In genomic region chr3:22078529-22078928, GRCm38 (mm10) we compare ENCODE assay signal across 8 mouse cellular contexts. TPM values are rescaled to one million over a fixed set of nuclear protein-coding genes. Genes with fewer than 3 reads are reported as not detected.
DNase-seq lines count a peak whose midpoint lies in the region; ATAC-seq and TF ChIP-seq lines count a peak whose summit lies in the region.

No protein-coding gene starts in this region.

- H3K4me3 ChIP-seq in gastrocnemius, adult 2 months, result peak overlapping the region; percentile 97
- peak overlapping the region; percentile 32 for H3K4me3 ChIP-seq in thymus, adult 2 months (ENCODE audit: control insufficient read depth, insufficient read depth, low read length)
- H3K4me3 ChIP-seq in liver, embryonic 13.5 days (replicated peaks), result peak overlapping the region; percentile 90

- H3K27ac ChIP-seq in gastrocnemius, adult 2 months, result peak overlapping the region; percentile 94
- no peak overlapping the region for H3K27ac ChIP-seq in thymus, adult 2 months (ENCODE audit: control insufficient read depth, insufficient read depth, low read length)
- peak overlapping the region; percentile 91; the same call in 1 of the 2 replicates for H3K27ac ChIP-seq in liver, embryonic 13.5 days

- 45% methylated on average over 3 of the region's 3 CpGs for WGBS in thymus, adult 2 months
- 44% methylated on average over 3 of the region's 3 CpGs for WGBS in liver, embryonic 13.5 days (ENCODE audit: insufficient replicate concordance)

- peak overlapping the region; percentile 92 for H3K9ac ChIP-seq in liver, embryonic 13.5 days

- H3K36me3 ChIP-seq in thymus, adult 2 months (ENCODE audit: control insufficient read depth, insufficient read depth, low read length), result no peaks in the 10 kb centered on the region
- H3K36me3 ChIP-seq in liver, embryonic 13.5 days, result no peaks in the 10 kb centered on the region; the same call in 1 of the 2 replicates

- H3K27me3 ChIP-seq in thymus, adult 2 months (ENCODE audit: control insufficient read depth, insufficient read depth, low read length), result no peaks in the 10 kb centered on the region
- no peaks in the 10 kb centered on the region for H3K27me3 ChIP-seq in liver, embryonic 13.5 days

- DNase-seq in gastrocnemius, adult 2 months, result no peak
- DNase-seq in gastrocnemius, postnatal 14 days, result no peak
- no peak for DNase-seq in thymus, adult 2 months
- no peak for DNase-seq in thymus, adult 18-20 months
- no peak for DNase-seq in liver, embryonic 13.5 days
- no peak for DNase-seq in cerebellum, adult 9-10 months
- DNase-seq in gastrocnemius, postnatal 10 days, result no peak
- DNase-seq in cerebellum, postnatal 36 days, result no peak

- ATAC-seq in liver, embryonic 13.5 days (ENCODE audit: low read depth), result no peak

- no peaks in the 10 kb centered on the region for H3K9me3 ChIP-seq in liver, embryonic 13.5 days (replicated peaks)

- H3K4me2 ChIP-seq in liver, embryonic 13.5 days, result peak overlapping the region; percentile 88

- intact Hi-C loops in gastrocnemius, adult 2 months (cut with DNase I), result loop anchor here (2.0 to 10.0 kb wide), 6 partner anchors 110 to 1421 kb away; no protein-coding TSS in a partner anchor
- intact Hi-C loops in gastrocnemius, postnatal 14 days (cut with DNase I; ENCODE audit: low total_unique reads), result no loop called here

- no peak for TF ChIP-seq POLR2A in thymus, adult 2 months (IDR thresholded peaks at IDR 0.05; ENCODE audit: control insufficient read depth, extremely low read depth, insufficient read depth, low read length, poor library complexity)

- no peak for TF ChIP-seq CTCF in gastrocnemius, adult 2 months (IDR thresholded peaks at IDR 0.05)
- TF ChIP-seq CTCF in thymus, adult 2 months (IDR thresholded peaks at IDR 0.05; ENCODE audit: borderline replicate concordance, control insufficient read depth, extremely low read depth, insufficient read depth, low read length, poor library complexity), result no peak

- H3K4me1 ChIP-seq in thymus, adult 2 months (replicated peaks; ENCODE audit: control insufficient read depth, insufficient read depth, low read length), result peaks cover 32% of the 10 kb centered on the region
- H3K4me1 ChIP-seq in liver, embryonic 13.5 days (replicated peaks), result peaks cover 69% of the 10 kb centered on the region

RNA-seq across cellular contexts. Expression of gene Tbl1xr1, which starts 2.1 kb away (rescaled TPM):
- 10 to 100 TPM; 53.6 to 66.5 TPM for total RNA-seq in gastrocnemius, adult 2 months (2021)
- 10 to 100 TPM; 49.8 to 65.4 TPM for total RNA-seq in gastrocnemius, postnatal 14 days (2021)
- polyA plus RNA-seq in thymus, adult 2 months (2012; rRNA removed), result 53.2 and 67.3 TPM in 2 replicates
- polyA plus RNA-seq in liver, embryonic 13.5 days (2015; fragmentation: Nextera tagmentation; extraction: Ambion mirVana), result 5.0 and 8.5 TPM in 2 replicates
- 10 to 100 TPM; 59.3 to 66.0 TPM for total RNA-seq in gastrocnemius, postnatal 10 days (2021)

Comparison
In these comparisons a context has a peak if more than half of its experiments do, and no peak if none do; other contexts are left out.
1. H3K4me3 ChIP-seq: peak in every context shown above with its lines; median percentile 97 in gastrocnemius, adult 2 months; 90 in liver, embryonic 13.5 days; 32 in thymus, adult 2 months.